Mouse (Mus musculus) pancreas, adult 10 weeks (tissue): ENCODE results near the gene Cavin4. TPM values are rescaled to one million over a fixed set of nuclear protein-coding genes. Genes with fewer than 3 reads are reported as not detected.

Experiments used
- polyA plus RNA-seq: library from polyadenylated mRNA; stranded (reverse); fragments of 350-450 nt; fragmentation: Illumina TruSeq; extraction: RNeasy Lipid Tissue Mini Kit (QIAGEN cat#74804); gene quantifications from one replicate; pipeline ENCODE4 v1.2.3, GENCODE M21; 2015; ENCODE audit warnings: low read depth, low replicate concordance; ENCODE audit not compliant: insufficient read depth

Cavin4 gene
- not detected for polyA plus RNA-seq

DNA sequence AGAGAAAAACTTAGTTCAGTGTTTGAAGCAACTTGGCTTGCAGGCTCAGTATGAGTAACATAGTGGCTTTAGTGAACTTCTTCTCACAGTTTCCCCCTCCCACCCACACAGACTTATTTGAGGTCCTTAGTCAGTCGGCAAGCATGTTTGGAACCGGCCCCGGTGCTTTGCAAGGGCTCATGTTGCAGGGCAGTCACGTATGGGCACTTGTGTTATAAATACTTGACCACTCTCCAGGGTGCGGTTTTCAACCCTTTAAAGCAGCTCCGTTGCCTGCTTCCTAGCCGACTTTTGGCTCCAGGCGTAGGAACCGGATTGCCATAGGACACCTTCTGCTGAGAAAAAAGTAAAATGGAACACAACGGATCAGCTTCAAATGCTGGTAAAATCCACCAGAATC is at the start of gene Cavin4:
TSS of gene Cavin4 (plus strand) at position 244 of the 400 bp plus-strand sequence.

Other genes starting within 250 kb of the Cavin4 start
- 4.5 TPM for gene Tex10, start 190.1 kb upstream of the Cavin4 start, polyA plus RNA-seq
- 2.4 TPM for gene Msantd3, start 123.6 kb upstream of the Cavin4 start, polyA plus RNA-seq
- gene Tmeff1, start 78.3 kb upstream of the Cavin4 start, polyA plus RNA-seq: 1.7 TPM